Mouse (Mus musculus) lung, postnatal 0 days (tissue): ENCODE results near the gene Coq8a. TPM values are rescaled to one million over a fixed set of nuclear protein-coding genes. Genes with fewer than 3 reads are reported as not detected.

ENCODE experiments used
- ATAC-seq: fragments of 200-750 bp; cut with Nextera tagmentation; 2 replicates; pipeline ENCODE4 v1.8.0; 2017; ENCODE audit warnings: moderate library complexity
- DNase-seq: peaks from one replicate; pipeline ENCODE4 v3.0.0-alpha.2; 2016; ENCODE audit warnings: low spot score
- H3K27ac ChIP-seq: fragments of 300-500 bp; sonication (generic); 2 replicates; pipeline ENCODE4 v1.5.1; 2014; ENCODE audit warnings: antibody characterized with exemption, mild to moderate bottlenecking, low read length, mixed read lengths
- H3K27me3 ChIP-seq: fragments of 300-500 bp; sonication (generic); replicated peaks from 2 replicates; pipeline ENCODE4 v1.6.1; 2014; ENCODE audit warnings: low read length, mixed read lengths; ENCODE audit not compliant: insufficient read depth
- H3K36me3 ChIP-seq: fragments of 300-500 bp; sonication (generic); 2 replicates; pipeline ENCODE4 v1.6.1; 2014; ENCODE audit warnings: low read length, mixed read lengths; ENCODE audit not compliant: insufficient read depth
- H3K4me1 ChIP-seq: fragments of 300-500 bp; sonication (generic); 2 replicates; pipeline ENCODE4 v1.6.1; 2014; ENCODE audit warnings: antibody characterized with exemption, low read depth, low read length, mixed read lengths; ENCODE audit not compliant: insufficient read depth
- H3K4me2 ChIP-seq: fragments of 300-500 bp; sonication (generic); replicated peaks from 2 replicates; pipeline ENCODE4 v1.6.1; 2014; ENCODE audit warnings: low read depth, mild to moderate bottlenecking, low read length, moderate library complexity, mixed read lengths
- H3K4me3 ChIP-seq: fragments of 300-500 bp; sonication (generic); 2 replicates; pipeline ENCODE4 v1.5.1; 2014; ENCODE audit warnings: low read depth, low read length
- H3K9ac ChIP-seq: fragments of 300-500 bp; sonication (generic); replicated peaks from 2 replicates; pipeline ENCODE4 v1.6.1; 2014; ENCODE audit warnings: low read depth, mild to moderate bottlenecking
- H3K9me3 ChIP-seq: fragments of 300-500 bp; sonication (generic); 2 replicates; pipeline ENCODE4 v1.6.1; 2016; ENCODE audit warnings: low read length, mixed read lengths
- CTCF ChIP-seq: IDR thresholded peaks from 2 replicates; pipeline ENCODE4 v1.5.1; 2016; ENCODE audit warnings: antibody characterized with exemption, mild to moderate bottlenecking
- EP300 ChIP-seq: IDR thresholded peaks from 2 replicates; pipeline ENCODE4 v1.6.1; 2016; ENCODE audit warnings: antibody characterized with exemption, mild to moderate bottlenecking, control low read depth
- WGBS: fragments of 180-500 bp; shearing (Covaris S2); extraction: QIAGEN DNeasy Blood & Tissue Kit; methylation state at CpG from one replicate; pipeline ENCODE4 v1.1.7; 2014; 5-methylcytosine and 5-hydroxymethylcytosine counted together
- polyA plus RNA-seq: library from polyadenylated mRNA; unstranded; fragments of >200 nt; fragmentation: Nextera tagmentation; extraction: Ambion mirVana; gene quantifications from 2 replicates; pipeline ENCODE4 v1.2.1, GENCODE M21; 2015

The Coq8a gene
- polyA plus RNA-seq, 1 experiment from 2014 or later: 18.6 TPM

DNA sequence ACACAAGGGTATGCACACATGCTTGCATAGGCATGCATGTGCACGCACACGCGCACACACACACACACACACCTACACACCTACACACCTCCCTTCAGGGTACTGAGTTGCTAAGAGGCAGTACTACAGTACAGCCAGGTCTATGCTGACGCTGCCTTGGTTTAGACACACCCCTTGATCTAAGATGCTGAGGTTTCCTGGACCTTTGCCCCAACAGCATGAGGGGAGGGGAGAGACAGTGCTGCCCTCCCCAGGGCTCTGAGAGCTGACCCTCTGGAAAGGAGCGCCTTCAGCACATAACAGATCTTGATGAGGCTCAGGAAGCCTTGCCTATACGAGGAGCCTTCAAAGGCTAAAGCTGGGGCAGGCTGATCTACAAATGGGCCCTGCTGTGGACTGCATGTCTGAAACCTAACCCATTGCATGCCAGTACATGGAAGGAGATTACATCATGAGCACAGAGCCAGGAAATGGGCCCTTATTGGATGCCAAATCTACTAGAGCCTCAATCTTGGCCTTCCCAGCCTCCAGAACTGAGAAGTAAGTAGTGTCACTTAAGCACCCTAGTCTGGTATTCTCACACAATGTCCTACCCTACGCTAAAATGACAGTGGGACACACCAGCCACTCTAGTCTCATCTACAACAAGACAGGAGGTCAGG lies 18.0 kb downstream of the Coq8a start:
- H3K4me2 ChIP-seq: no peak overlapping the region
- no peaks in the 10 kb centered on the region; the same call in 1 of the 2 replicates for H3K4me1 ChIP-seq
- DNase-seq (no peak), ATAC-seq (no peak)
- WGBS: 80% methylated on average over 7 of the region's 7 CpGs
- no peak overlapping the region for H3K9ac ChIP-seq
- TF ChIP-seq CTCF: no peak
- no peak overlapping the region for H3K4me3 ChIP-seq
- H3K36me3 ChIP-seq: no peaks in the 10 kb centered on the region
- H3K9me3 ChIP-seq: no peaks in the 10 kb centered on the region
- H3K27me3 ChIP-seq: no peaks in the 10 kb centered on the region
- H3K27ac ChIP-seq: no peak overlapping the region

DNA sequence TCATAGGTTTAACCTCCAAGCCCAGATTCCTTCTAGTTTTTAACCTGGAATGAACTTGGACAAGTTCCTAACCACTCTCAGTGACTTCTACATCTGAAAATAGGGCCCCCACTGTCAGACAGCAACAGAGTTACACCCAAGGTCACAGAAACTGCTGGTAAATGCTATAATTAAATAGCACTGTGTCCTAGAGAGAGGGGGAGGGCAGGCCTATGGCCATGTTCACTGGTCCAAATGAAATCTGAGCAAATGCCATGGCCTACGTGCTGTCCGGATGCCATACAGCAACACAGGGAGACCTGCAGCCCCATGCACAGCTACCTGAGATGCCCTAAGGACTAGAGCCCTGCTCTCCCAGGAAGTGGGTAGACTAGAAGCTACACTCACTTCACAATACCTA lies 19.6 kb downstream of the Coq8a start:
- H3K9ac ChIP-seq: no peak overlapping the region
- TF ChIP-seq EP300 (no peak), CTCF (no peak)
- 87% methylated on average over 2 of the region's 2 CpGs for WGBS
- no peaks in the 10 kb centered on the region for H3K9me3 ChIP-seq
- no peak for ATAC-seq
- no peaks in the 10 kb centered on the region for H3K27me3 ChIP-seq
- no peak for DNase-seq
- no peak overlapping the region for H3K4me3 ChIP-seq
- H3K36me3 ChIP-seq: no peaks in the 10 kb centered on the region
- no peak overlapping the region for H3K27ac ChIP-seq
- no peaks in the 10 kb centered on the region; the same call in 1 of the 2 replicates for H3K4me1 ChIP-seq
- no peak overlapping the region for H3K4me2 ChIP-seq

DNA sequence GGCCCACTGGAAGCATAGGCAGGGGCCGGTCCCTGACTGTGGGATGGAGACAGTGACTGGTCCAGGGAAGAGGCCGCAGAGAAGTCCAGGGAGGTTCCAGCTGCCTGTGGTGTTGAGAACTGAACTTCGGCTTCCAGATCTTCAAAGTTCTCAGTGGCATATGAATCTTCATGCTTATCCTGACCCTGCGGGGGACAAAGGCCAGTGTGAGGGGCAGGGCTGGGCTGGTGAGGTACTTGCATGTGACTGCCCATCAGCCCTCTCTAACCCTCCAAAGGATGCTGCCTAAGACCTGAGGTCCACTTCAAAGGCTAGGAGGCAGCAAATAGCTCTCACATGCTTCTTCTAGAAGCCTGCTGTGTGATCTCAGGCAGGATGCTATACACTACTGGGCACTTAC lies 20.3 kb downstream of the Coq8a start:
- H3K9ac ChIP-seq: no peak overlapping the region
- ATAC-seq (no peak), DNase-seq (no peak)
- 88% methylated on average over 4 of the region's 4 CpGs for WGBS
- H3K4me2 ChIP-seq: no peak overlapping the region
- no peaks in the 10 kb centered on the region for H3K36me3 ChIP-seq
- no peak overlapping the region for H3K4me3 ChIP-seq
- H3K9me3 ChIP-seq: no peaks in the 10 kb centered on the region
- no peak overlapping the region for H3K27ac ChIP-seq
- no peaks in the 10 kb centered on the region; the same call in 1 of the 2 replicates for H3K4me1 ChIP-seq
- TF ChIP-seq CTCF (no peak), EP300 (no peak)
- no peaks in the 10 kb centered on the region for H3K27me3 ChIP-seq

DNA sequence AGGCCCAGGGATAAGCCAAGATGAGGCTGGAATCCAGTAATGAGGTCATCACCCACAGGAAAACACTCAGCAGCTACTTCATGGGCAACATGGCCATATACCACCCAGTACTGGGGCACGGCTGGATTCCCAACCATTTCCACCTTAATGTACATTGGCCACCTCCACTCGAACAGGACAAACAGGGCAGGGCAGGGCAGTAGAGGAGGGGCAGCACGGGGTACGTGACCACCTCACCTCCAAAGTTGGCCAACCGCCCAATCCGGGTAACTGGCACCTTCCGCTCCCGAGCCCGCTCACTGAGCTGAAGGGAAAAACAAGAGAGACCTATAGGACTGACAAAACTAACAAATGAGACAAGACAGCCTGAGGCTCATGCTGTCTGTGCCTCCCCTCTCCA lies 21.1 kb downstream of the Coq8a start:
- WGBS: 72% methylated on average over 9 of the region's 9 CpGs
- DNase-seq (no peak), ATAC-seq (peak; percentile 49)
- H3K27ac ChIP-seq: no peak overlapping the region
- H3K4me1 ChIP-seq: no peaks in the 10 kb centered on the region; the same call in 1 of the 2 replicates
- no peaks in the 10 kb centered on the region for H3K9me3 ChIP-seq
- H3K4me2 ChIP-seq: no peak overlapping the region
- H3K36me3 ChIP-seq: no peaks in the 10 kb centered on the region
- no peak for TF ChIP-seq CTCF
- TF ChIP-seq EP300: no peak
- no peaks in the 10 kb centered on the region for H3K27me3 ChIP-seq
- no peak overlapping the region for H3K4me3 ChIP-seq
- no peak overlapping the region for H3K9ac ChIP-seq

DNA sequence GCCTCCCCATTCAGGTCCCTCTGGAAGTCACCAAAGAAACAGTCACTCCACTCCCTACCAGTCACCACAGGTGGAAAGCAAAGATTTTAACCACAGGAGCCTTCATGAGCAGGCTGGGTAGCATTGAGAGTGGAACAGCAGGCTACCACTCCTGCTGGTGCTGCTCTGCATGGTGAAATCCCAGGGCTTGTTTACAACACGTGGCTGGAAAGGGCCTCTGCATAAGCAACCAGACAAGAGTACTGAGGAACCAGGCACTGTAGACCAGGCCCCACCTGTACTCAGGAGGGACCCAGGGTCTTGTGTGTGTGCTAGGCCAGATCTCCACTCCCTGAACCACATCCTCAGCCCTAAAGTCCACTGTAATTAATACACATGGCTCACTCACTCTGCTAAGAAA lies 22.6 kb downstream of the Coq8a start:
- no peak for ATAC-seq
- WGBS: 5% methylated on average over 1 of the region's 1 CpGs
- Histone ChIP-seq H3K36me3 (no peaks in the 10 kb centered on the region), H3K4me2 (no peak overlapping the region), H3K9me3 (no peaks in the 10 kb centered on the region), H3K9ac (no peak overlapping the region), H3K27me3 (no peaks in the 10 kb centered on the region), H3K4me1 (no peaks in the 10 kb centered on the region; the same call in 1 of the 2 replicates), H3K4me3 (no peak overlapping the region), H3K27ac (no peak overlapping the region)
- no peak for DNase-seq
- no peak for TF ChIP-seq EP300
- no peak for TF ChIP-seq CTCF

DNA sequence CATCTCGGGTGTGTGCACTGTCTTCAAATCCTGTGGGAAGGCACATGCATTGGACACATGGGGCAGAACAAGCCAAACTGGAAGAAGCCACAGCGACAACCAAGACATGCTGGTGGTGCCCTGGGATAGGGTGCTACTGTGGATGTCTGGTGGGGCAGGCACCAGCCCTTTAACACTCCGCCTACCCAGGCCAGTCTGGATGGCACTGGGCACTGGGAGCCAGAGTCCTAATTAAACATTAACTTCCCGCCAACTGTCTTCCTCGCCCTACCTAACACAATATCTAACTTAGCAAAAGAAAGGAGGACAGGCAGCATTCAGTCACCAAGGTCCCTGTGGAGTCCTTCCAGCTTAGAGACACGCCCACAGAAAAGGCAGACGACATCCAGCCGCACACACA lies 23.8 kb downstream of the Coq8a start:
- H3K27me3 ChIP-seq: no peaks in the 10 kb centered on the region
- WGBS: 57% methylated on average over 8 of the region's 8 CpGs
- TF ChIP-seq CTCF: no peak
- no peak for TF ChIP-seq EP300
- ATAC-seq (no peak), DNase-seq (no peak)
- no peak overlapping the region for H3K4me3 ChIP-seq
- H3K9me3 ChIP-seq: no peaks in the 10 kb centered on the region
- H3K9ac ChIP-seq: no peak overlapping the region
- H3K36me3 ChIP-seq: no peaks in the 10 kb centered on the region
- H3K4me2 ChIP-seq: no peak overlapping the region
- no peak overlapping the region for H3K27ac ChIP-seq
- no peaks in the 10 kb centered on the region; the same call in 1 of the 2 replicates for H3K4me1 ChIP-seq

DNA sequence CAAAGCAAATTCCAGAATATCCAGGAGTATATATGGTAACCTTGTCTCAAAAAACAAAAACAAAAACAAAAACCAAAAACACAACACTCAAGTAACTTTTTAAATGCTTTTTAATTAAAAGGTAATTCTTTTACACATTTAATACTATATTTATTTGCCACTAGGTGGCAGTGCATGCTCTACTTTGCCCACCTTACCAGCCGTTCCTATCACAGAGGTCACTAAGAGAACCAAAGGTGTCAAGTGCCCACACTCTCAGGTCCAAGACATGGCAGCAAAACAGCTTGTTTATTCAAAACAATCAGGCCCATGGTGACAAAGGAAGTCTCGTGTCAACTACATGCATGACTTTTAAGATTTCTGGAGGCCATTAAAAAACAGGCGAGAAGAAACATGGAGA lies 24.2 kb downstream of the Coq8a start:
- TF ChIP-seq CTCF (peak; percentile 72), EP300 (no peak)
- WGBS: 33% methylated on average over 3 of the region's 3 CpGs
- ATAC-seq (0 out of 2 replicates have a peak, but pooled peaks have one; percentile 52), DNase-seq (peak; percentile 85)
- Histone ChIP-seq H3K4me2 (no peak overlapping the region), H3K4me1 (no peaks in the 10 kb centered on the region; the same call in 1 of the 2 replicates), H3K9me3 (no peaks in the 10 kb centered on the region), H3K27ac (no peak overlapping the region), H3K27me3 (no peaks in the 10 kb centered on the region), H3K36me3 (no peaks in the 10 kb centered on the region), H3K9ac (no peak overlapping the region), H3K4me3 (no peak overlapping the region)
